Mouse (Mus musculus) forebrain, embryonic 15.5 days (tissue): ENCODE results near the gene Nfxl1. TPM values are rescaled to one million over a fixed set of nuclear protein-coding genes. Genes with fewer than 3 reads are reported as not detected.
"Not testable (repeated sequence)": the region's sequence is repeated elsewhere in the genome, so short reads cannot be mapped to it uniquely, and the experiment has no call there.

Experiments used
- ATAC-seq: fragments of 200-750 bp; cut with Nextera tagmentation; replicated peaks from 2 replicates; pipeline ENCODE4 v1.8.0; 2017; ENCODE audit warnings: mild to moderate bottlenecking, moderate TSS enrichment, moderate library complexity
- H3K27ac ChIP-seq: fragments of 300-500 bp; sonication (generic); replicated peaks from 2 replicates; pipeline ENCODE4 v1.5.1; 2015; ENCODE audit warnings: mild to moderate bottlenecking, inconsistent platforms
- H3K27me3 ChIP-seq: fragments of 300-500 bp; sonication (generic); 2 replicates; pipeline ENCODE4 v1.6.1; 2015; ENCODE audit warnings: inconsistent platforms
- H3K36me3 ChIP-seq: fragments of 300-500 bp; sonication (generic); 2 replicates; pipeline ENCODE4 v1.6.1; 2015; ENCODE audit warnings: mild to moderate bottlenecking, inconsistent platforms
- H3K4me1 ChIP-seq: fragments of 300-500 bp; sonication (generic); 2 replicates; pipeline ENCODE4 v1.6.1; 2015; ENCODE audit warnings: inconsistent platforms
- H3K4me2 ChIP-seq: fragments of 300-500 bp; sonication (generic); replicated peaks from 2 replicates; pipeline ENCODE4 v1.6.1; 2015; ENCODE audit warnings: mild to moderate bottlenecking, inconsistent platforms
- H3K4me3 ChIP-seq: fragments of 300-500 bp; sonication (generic); 2 replicates; pipeline ENCODE4 v1.5.1; 2015; ENCODE audit warnings: mild to moderate bottlenecking, inconsistent platforms
- H3K9ac ChIP-seq: fragments of 300-500 bp; sonication (generic); replicated peaks from 2 replicates; pipeline ENCODE4 v1.6.1; 2015; ENCODE audit warnings: mild to moderate bottlenecking, inconsistent platforms
- H3K9me3 ChIP-seq: fragments of 300-500 bp; sonication (generic); 2 replicates; pipeline ENCODE4 v1.6.1; 2016; ENCODE audit warnings: inconsistent platforms
- WGBS: fragments of 180-500 bp; shearing (Covaris S2); methylation state at CpG from one replicate; pipeline ENCODE4 v1.1.7; 2015; ENCODE audit warnings: mixed read lengths; 5-methylcytosine and 5-hydroxymethylcytosine counted together
- polyA plus RNA-seq: library from polyadenylated mRNA; unstranded; fragments of >200 nt; fragmentation: Nextera tagmentation; extraction: Ambion mirVana; gene quantifications from 2 replicates; pipeline ENCODE4 v1.2.1, GENCODE M21; 2015

The Nfxl1 gene
- polyA plus RNA-seq = 14.4 TPM in 2 replicates

DNA sequence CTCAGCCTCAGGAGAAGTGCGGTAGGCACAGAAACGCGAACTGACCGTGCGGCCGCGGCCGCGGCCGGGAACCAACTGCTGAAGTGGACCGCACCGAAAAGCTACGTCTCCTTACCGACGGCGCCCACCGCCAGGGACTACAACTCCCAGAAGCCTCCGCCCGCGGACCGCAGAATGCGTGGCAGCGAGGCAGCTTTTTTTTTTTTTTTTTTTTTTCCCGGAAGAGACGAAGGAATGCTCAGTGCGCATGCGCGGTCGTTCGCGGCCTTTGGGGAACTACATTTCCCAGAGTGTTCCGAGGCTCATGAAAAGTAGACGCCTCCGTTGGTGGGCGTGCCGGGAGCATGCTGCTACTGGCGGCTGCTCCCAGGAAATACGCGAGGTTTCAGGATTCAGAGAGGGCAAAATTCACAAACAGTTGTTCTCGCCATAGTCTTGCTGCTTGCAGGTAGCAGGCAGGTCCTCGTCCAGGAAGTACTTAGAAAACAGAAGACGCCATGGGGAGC is at the start of gene Nfxl1:
Nfxl1 (minus strand) TSS at position 141 of the 506 bp plus-strand sequence.
- H3K9me3 ChIP-seq = no peaks in the 10 kb centered on the region
- peak; percentile 98 for ATAC-seq
- peak within 1 kb of the TSS; percentile 69 for H3K27ac ChIP-seq
- peak within 1 kb of the TSS; percentile 73 for H3K4me2 ChIP-seq
- peak within 1 kb of the TSS; percentile 85 for H3K9ac ChIP-seq
- no peaks in the 10 kb centered on the region for H3K27me3 ChIP-seq
- H3K4me1 ChIP-seq = peaks cover 17% of the 10 kb centered on the region
- H3K36me3 ChIP-seq = peaks cover 5% of the 10 kb centered on the region; the same call in 1 of the 2 replicates
- under 1% methylated on average over 42 of the region's 42 CpGs for WGBS
- H3K4me3 ChIP-seq = peak within 1 kb of the TSS; percentile 80

DNA sequence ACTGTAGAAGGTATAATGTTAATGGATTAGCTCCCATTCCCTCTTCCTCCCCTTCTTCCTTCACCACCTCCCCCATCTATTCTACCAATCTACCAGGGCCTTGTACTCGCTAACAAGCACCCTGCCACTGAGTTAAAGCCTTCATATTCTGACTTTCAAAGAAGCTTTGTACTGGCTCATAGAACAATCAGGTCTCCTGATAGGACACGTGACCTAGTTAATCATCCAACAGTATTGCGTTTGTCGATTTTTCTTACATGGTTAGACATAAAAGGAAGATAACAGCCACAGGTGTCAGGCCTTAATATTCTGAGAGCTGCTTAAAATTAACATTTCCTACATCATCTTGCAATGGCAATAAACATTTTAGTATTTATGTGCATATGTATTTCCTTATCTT is 43.7 kb upstream of the Nfxl1 start:
- Histone ChIP-seq H3K27ac (no peak overlapping the region), H3K4me3 (no peak overlapping the region), H3K4me1 (no peaks in the 10 kb centered on the region), H3K27me3 (no peaks in the 10 kb centered on the region), H3K9me3 (no peaks in the 10 kb centered on the region), H3K4me2 (no peak overlapping the region), H3K9ac (no peak overlapping the region), H3K36me3 (no peaks in the 10 kb centered on the region)
- WGBS = 87% methylated on average over 4 of the region's 4 CpGs
- no peak for ATAC-seq

DNA sequence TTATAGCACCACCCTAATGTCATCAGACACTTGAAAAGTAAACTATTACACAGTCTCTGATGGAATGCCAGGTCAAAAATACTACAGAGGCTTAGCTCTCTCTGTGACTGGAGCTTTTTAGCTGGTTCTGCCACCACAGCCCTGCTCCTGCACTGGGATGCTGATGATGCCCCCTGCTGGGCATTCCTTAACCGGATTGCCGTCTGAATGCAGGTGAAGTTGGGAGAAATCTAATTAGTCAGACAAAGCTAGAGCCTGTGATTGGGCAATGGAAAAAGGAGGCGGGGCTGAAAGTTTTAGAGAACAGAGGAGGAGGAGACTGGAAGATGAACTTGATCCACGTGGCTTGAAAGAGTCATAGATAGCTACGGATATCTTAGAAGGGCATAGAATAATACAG is 41.5 kb upstream of the Nfxl1 start:
- no peak overlapping the region for H3K4me2 ChIP-seq
- no peak for ATAC-seq
- H3K27me3 ChIP-seq = no peaks in the 10 kb centered on the region
- H3K4me1 ChIP-seq = no peaks in the 10 kb centered on the region
- no peaks in the 10 kb centered on the region for H3K9me3 ChIP-seq
- no peak overlapping the region for H3K27ac ChIP-seq
- no peak overlapping the region for H3K9ac ChIP-seq
- H3K4me3 ChIP-seq = no peak overlapping the region
- H3K36me3 ChIP-seq = no peaks in the 10 kb centered on the region
- WGBS = 8% methylated on average over 5 of the region's 5 CpGs

DNA sequence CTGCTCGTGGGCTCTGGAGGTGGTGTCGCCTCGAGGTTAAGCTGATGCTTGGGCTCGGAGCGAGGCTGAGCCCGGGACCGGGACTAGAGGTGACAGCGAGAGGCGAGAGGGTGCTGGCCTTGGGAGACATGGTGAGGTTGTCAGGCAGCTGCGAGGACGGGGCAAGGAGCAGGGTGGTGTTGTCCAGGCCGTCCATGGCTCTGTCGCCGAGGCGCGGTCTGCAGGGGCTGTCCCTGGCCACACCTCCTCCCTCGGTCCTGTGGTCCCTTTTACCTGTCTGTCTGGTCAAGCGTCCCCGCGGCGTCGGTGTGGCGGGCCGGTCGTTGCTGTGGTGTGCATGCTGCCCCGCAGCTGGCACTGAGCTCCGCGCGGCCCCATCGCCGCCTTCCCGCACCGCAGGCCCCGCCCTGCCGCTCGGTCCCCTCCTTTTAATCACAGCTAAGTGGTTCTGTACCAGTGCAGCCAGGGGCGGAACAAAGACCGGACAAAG is 27.8 kb upstream of the Nfxl1 start, which contains the start of gene Gm5868:
Gm5868 (minus strand) TSS at position 360 of the 490 bp plus-strand sequence.
- ATAC-seq = peak; percentile 90

DNA sequence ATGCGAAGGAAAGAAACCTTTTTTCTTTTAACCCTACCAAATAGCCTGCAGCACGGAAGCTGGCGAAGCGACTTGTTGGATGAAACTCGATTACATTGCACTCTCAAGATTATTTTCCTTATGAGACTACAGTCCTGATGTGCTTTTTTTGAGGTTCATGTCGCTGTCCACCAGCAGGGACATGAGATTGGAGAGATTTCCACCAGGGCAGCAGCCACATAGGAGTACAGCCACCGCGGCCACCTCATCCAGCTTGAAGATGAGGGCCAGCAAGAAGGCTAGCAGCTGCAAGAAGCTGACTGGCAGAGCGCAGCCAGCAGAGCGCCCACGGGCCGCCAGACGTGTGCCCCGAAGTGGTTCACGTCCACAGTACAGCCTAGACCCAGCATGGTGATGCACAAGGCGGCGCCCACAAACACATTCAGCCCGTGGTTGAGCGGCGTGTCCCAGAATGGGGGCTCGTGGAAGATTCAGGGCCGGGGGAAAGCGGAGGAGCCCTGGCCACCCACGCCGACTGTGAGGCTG is 27.2 kb upstream of the Nfxl1 start:
- H3K27ac ChIP-seq, H3K4me1 ChIP-seq, H3K27me3 ChIP-seq, H3K36me3 ChIP-seq, H3K9me3 ChIP-seq: not testable (repeated sequence)
- Histone ChIP-seq H3K9ac (peak overlapping the region; percentile 27), H3K4me2 (peak overlapping the region; percentile 68), H3K4me3 (peak overlapping the region; percentile 39)
- peak; percentile 78 for ATAC-seq
- 45% methylated on average over 25 of the region's 25 CpGs for WGBS

More for the DNA sequence above, 27.8 kb upstream of the Nfxl1 start, which contains the start of gene Gm5868:
- Histone ChIP-seq H3K27ac (no peak within 1 kb of the TSS), H3K4me3 (peak within 1 kb of the TSS; percentile 39), H3K27me3 (no peaks in the 10 kb centered on the region), H3K36me3 (no peaks in the 10 kb centered on the region), H3K9ac (peak within 1 kb of the TSS; percentile 27), H3K4me1 (peaks cover 8% of the 10 kb centered on the region), H3K9me3 (no peaks in the 10 kb centered on the region), H3K4me2 (peak within 1 kb of the TSS; percentile 68)
- 3% methylated on average over 38 of the region's 38 CpGs for WGBS

DNA sequence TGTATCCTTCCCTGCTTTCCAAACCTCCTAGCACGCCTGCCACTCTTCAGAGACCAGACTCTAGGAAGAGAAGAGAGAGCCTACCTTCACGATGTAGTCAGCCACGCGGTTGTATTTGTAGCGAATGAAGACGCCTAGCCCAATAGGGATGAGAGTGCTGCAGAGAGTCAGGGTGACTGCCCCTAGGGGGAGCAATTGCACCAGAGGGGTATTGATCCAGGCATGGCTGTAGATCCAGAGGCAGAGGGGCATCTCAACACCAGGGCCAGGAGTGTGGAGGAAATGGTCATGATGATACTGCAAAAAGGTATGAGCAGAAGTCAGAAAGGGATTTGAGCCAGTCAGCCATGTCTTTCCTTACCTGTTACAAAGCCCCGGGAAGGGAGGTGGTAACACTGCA is 26.6 kb upstream of the Nfxl1 start:
- H3K4me3 ChIP-seq, H3K27ac ChIP-seq, H3K9ac ChIP-seq, H3K4me1 ChIP-seq, H3K9me3 ChIP-seq, H3K36me3 ChIP-seq, ATAC-seq, H3K27me3 ChIP-seq, H3K4me2 ChIP-seq: not testable (repeated sequence)
- WGBS = 47% methylated on average over 7 of the region's 7 CpGs

DNA sequence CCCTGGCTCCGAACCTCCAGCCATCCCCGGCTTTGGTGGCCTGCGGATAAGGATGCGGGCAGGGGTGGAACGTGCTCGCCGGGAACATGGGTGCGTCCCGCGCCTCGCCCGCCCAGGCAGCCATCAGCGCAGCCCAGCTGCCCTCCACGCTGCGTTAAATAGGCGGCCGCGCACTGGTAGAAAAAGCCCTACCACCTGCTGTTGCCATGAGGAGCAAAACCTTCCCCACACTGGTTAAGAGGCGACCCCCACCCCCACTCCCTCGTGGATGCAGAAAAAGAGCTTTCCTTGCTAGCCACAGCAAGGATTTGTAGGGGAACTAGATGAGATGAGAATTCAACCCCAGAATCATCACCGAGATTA is 21.5 kb upstream of the Nfxl1 start, which contains the start of gene Zar1:
Zar1 (minus strand) TSS at position 285 of the 363 bp plus-strand sequence.
- not testable (repeated sequence) for H3K27ac ChIP-seq, H3K9me3 ChIP-seq, H3K27me3 ChIP-seq, H3K36me3 ChIP-seq, H3K4me1 ChIP-seq
- Histone ChIP-seq H3K4me3 (peak within 1 kb of the TSS; percentile 45), H3K4me2 (peak within 1 kb of the TSS; percentile 79), H3K9ac (peak within 1 kb of the TSS; percentile 42)
- peak; percentile 71 for ATAC-seq
- WGBS = 6% methylated on average over 20 of the region's 21 CpGs

DNA sequence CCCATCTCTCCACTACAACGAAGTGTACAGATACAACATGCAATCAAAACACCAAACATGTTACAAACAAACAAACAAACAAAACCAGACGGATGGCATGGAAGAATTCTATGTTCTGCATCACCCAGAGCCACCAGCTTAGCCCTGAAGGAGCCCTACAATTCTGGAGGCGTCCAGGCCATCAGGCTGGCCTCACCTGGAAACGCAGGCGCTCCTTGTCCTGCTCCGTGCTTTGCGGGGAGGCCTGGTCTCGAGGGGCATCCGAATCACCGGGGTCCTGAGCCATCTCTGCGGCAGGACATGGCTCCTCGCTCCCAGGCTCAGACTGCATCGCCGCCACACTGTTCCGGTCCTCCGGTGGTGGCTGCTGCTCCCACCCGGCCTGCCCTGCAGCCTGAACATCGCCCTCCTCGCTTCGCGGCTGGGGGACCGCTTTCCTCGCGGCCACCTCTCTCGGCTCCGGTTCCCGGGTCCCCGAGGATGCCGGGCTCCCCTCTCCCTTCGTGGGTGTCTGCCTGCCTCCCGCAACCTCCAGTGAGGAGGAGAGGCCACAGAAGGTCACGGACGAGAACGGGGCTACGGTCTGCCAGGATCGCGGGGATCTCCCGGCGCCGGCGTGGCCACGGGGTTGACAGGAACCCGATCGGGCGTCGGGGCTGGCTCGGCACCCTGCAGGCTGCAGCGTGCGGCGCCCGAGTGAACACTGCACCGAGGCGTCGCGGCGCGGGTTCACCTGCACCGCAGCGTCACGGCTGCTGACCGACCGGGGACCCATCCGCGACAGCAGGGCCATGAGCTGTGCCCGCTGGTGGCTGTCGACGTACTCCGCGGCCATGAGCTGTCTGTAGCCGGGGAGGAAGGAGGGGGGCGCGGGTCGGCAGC is 20.8 kb upstream of the Nfxl1 start:
- WGBS = 5% methylated on average over 53 of the region's 73 CpGs
- H3K9me3 ChIP-seq, H3K27ac ChIP-seq, H3K4me1 ChIP-seq, H3K27me3 ChIP-seq, H3K36me3 ChIP-seq: not testable (repeated sequence)
- ATAC-seq = peak; percentile 78
- H3K4me3 ChIP-seq = peak overlapping the region; percentile 45
- peak overlapping the region; percentile 42 for H3K9ac ChIP-seq
- H3K4me2 ChIP-seq = peak overlapping the region; percentile 79

DNA sequence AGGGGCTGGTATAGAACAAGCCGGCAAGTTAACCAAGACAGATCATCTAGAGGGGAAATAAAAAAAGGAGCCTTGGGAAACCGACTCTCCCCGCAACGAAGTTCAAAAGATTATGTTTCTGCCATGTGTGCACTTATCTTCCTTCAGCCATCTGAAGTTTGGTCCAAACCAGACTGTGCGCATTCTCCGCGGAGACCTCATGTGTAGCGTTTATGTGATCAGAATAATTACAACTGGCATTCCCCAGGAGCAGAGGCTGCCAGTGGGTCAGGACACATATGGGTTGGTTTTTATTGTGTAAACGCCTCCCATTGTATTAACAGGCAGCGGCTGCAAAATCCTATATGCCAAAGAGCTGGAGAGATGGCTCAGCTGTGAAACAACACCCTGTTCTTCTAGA is 20.1 kb upstream of the Nfxl1 start:
- not testable (repeated sequence) for ATAC-seq, H3K9me3 ChIP-seq, H3K36me3 ChIP-seq, H3K4me3 ChIP-seq, H3K27ac ChIP-seq, H3K27me3 ChIP-seq, H3K4me2 ChIP-seq, H3K9ac ChIP-seq, H3K4me1 ChIP-seq
- WGBS = 46% methylated on average over 10 of the region's 10 CpGs

DNA sequence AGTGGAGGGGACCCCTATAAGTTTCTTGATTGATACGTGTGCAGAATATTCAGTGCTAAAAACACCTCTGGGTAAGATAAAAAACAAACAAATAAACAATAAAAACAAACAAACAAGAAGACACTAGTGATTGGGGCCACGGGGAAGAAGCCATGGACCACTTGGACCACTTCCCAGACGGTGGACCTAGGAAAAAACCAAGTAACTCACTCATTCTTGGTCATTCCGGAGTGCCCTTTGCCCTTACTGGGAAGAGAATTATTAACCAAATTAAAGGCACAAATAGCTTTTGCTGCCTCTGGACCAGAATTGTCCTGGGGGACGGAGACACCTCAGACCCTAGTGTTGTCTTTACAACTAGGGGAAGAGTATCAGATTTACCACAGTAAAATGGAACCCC is 6.1 kb upstream of the Nfxl1 start:
- no peak for ATAC-seq
- H3K4me1 ChIP-seq = no peaks in the 10 kb centered on the region
- no peak overlapping the region for H3K4me2 ChIP-seq
- H3K27ac ChIP-seq = no peak overlapping the region
- no peaks in the 10 kb centered on the region for H3K9me3 ChIP-seq
- H3K36me3 ChIP-seq = no peaks in the 10 kb centered on the region
- 90% methylated on average over 5 of the region's 5 CpGs for WGBS
- H3K27me3 ChIP-seq = no peaks in the 10 kb centered on the region
- H3K4me3 ChIP-seq = no peak overlapping the region
- H3K9ac ChIP-seq = no peak overlapping the region

DNA sequence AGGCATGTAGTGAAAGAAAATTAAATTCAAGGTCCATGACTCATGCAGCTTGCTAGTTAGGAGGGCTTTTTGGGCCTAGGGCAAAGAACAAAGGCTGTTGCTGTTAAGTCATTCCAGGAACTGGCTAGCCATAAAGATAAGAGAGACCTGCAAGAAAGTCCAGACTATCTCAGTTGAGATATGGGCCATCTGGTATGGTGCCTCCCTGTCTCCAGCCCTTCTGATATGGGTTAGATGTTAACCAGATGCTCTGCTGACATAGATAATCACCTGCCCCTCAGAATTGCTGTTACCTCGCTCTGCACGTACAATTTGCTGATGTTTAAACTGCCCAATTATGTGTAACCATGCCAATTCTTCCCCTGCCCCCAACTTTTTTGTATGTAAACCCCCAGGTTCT is 3.7 kb upstream of the Nfxl1 start:
- H3K9me3 ChIP-seq, H3K27ac ChIP-seq, H3K9ac ChIP-seq, H3K36me3 ChIP-seq, ATAC-seq, H3K4me1 ChIP-seq, H3K4me2 ChIP-seq, H3K4me3 ChIP-seq, H3K27me3 ChIP-seq: not testable (repeated sequence)
- 95% methylated on average over 2 of the region's 2 CpGs for whole genome bisulfite sequencing

DNA sequence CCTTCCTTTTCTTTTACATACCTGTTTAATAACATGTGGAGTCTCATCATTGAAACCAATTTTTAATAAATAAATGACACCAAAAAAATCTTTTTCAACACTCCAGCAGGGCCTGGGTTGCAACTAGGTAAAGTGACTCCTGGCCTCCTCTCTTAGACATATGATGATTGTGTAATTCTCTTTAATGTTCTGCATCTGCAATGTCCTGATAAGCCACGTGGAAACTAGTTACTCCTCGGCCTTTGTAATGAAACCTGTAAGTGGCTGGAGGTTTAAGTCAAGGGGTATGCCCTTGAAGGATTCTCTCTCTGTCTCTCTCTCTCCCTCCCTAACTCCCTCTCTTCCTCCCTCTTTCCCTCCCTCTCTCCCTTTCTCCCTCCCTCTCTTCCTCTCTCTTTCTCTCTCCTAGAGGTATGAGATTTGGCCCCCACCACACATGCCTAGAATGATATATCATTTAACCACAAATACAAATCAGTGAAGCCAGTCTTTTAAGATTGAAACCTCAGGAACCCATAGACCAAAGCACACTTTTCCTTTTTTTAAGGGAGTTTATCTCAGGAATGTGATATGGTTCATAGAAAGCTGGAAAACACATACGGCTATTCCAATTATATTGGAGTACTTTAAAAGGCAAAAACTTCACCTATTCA is 1.6 kb upstream of the Nfxl1 start:
- H3K27ac ChIP-seq = no peak overlapping the region
- H3K4me1 ChIP-seq = peaks cover 17% of the 10 kb centered on the region
- H3K4me2 ChIP-seq = no peak overlapping the region
- H3K9ac ChIP-seq = no peak overlapping the region
- ATAC-seq = no peak
- H3K4me3 ChIP-seq = no peak overlapping the region
- no peaks in the 10 kb centered on the region for H3K9me3 ChIP-seq
- H3K27me3 ChIP-seq = no peaks in the 10 kb centered on the region
- H3K36me3 ChIP-seq = no peaks in the 10 kb centered on the region
- 85% methylated on average over 3 of the region's 3 CpGs for WGBS
